Mouse (Mus musculus) neural tube, embryonic 14.5 days (tissue): ENCODE results near the gene Mindy4. TPM values are rescaled to one million over a fixed set of nuclear protein-coding genes. Genes with fewer than 3 reads are reported as not detected.

Experiments
- ATAC-seq: fragments of 200-750 bp; cut with Nextera tagmentation; 2 replicates; pipeline ENCODE4 v1.8.0; 2017; ENCODE audit warnings: low read depth, mild to moderate bottlenecking, moderate TSS enrichment, moderate library complexity
- H3K27ac ChIP-seq: fragments of 300-500 bp; sonication (generic); 2 replicates; pipeline ENCODE4 v1.5.1; 2014; ENCODE audit warnings: low read depth, mild to moderate bottlenecking, control low read depth, low read length, moderate library complexity, mixed read lengths
- H3K27me3 ChIP-seq: fragments of 300-500 bp; sonication (generic); 2 replicates; pipeline ENCODE4 v1.6.1; 2014; ENCODE audit warnings: low read length; ENCODE audit not compliant: control insufficient read depth, insufficient read depth
- H3K36me3 ChIP-seq: fragments of 300-500 bp; sonication (generic); 2 replicates; pipeline ENCODE4 v1.6.1; 2014; ENCODE audit warnings: low read length, mixed read lengths; ENCODE audit not compliant: control insufficient read depth, insufficient read depth
- H3K4me1 ChIP-seq: fragments of 300-500 bp; sonication (generic); 2 replicates; pipeline ENCODE4 v1.6.1; 2014; ENCODE audit warnings: low read length; ENCODE audit not compliant: control insufficient read depth, insufficient read depth
- H3K4me2 ChIP-seq: fragments of 300-500 bp; sonication (generic); 2 replicates; pipeline ENCODE4 v1.6.1; 2014; ENCODE audit warnings: mild to moderate bottlenecking, low read depth, low read length, control low read depth
- H3K4me3 ChIP-seq: fragments of 300-500 bp; sonication (generic); 2 replicates; pipeline ENCODE4 v1.5.1; 2014; ENCODE audit warnings: low read depth, low read length, control low read depth, mixed read lengths
- H3K9ac ChIP-seq: fragments of 300-500 bp; sonication (generic); replicated peaks from 2 replicates; pipeline ENCODE4 v1.6.1; 2014; ENCODE audit warnings: low read depth, mild to moderate bottlenecking, control low read depth, low read length, mixed read lengths
- H3K9me3 ChIP-seq: fragments of 300-500 bp; sonication (generic); 2 replicates; pipeline ENCODE4 v1.6.1; 2016; ENCODE audit warnings: low read length; ENCODE audit not compliant: control insufficient read depth
- WGBS: fragments of 180-500 bp; shearing (Covaris S2); extraction: QIAGEN DNeasy Blood & Tissue Kit; methylation state at CpG from one replicate; pipeline ENCODE4 v1.1.7; 2014; 5-methylcytosine and 5-hydroxymethylcytosine counted together
- polyA plus RNA-seq: library from polyadenylated mRNA; unstranded; fragments of >200 nt; fragmentation: Nextera tagmentation; extraction: Ambion mirVana; gene quantifications from 2 replicates; pipeline ENCODE4 v1.2.1, GENCODE M21; 2014

Gene Mindy4
- polyA plus RNA-seq, 1 experiment from 2014 or later, result 11.4 TPM

DNA sequence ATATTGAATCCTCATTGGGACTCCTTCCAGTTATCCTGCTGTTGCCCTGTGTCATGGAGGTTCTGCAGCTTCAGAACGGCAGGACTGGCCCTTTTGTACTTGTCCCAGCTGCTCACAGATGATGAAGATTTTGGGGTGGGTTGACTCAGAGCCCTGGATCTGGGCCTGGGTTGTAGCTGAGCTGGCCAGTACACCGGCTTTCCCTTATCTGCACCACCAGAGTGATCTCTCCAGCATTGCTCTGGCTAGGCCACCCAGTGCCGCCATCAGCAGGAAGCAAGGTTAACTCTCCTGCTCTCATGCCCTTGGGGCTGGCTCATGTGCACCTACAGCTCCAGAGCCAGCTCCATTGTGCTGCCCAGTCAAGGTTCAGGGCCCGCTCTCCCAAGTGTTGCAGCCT lies 117.7 kb downstream of the Mindy4 start:
- Histone ChIP-seq H3K27ac (no peak overlapping the region), H3K36me3 (no peaks in the 10 kb centered on the region), H3K4me2 (no peak overlapping the region), H3K9me3 (no peaks in the 10 kb centered on the region), H3K4me1 (0 out of 2 replicates have a peak, but pooled peaks cover 3% of the 10 kb centered on the region), H3K27me3 (no peaks in the 10 kb centered on the region), H3K4me3 (no peak overlapping the region), H3K9ac (no peak overlapping the region)
- whole genome bisulfite sequencing, result 87% methylated on average over 4 of the region's 4 CpGs
- ATAC-seq, result no peak

DNA sequence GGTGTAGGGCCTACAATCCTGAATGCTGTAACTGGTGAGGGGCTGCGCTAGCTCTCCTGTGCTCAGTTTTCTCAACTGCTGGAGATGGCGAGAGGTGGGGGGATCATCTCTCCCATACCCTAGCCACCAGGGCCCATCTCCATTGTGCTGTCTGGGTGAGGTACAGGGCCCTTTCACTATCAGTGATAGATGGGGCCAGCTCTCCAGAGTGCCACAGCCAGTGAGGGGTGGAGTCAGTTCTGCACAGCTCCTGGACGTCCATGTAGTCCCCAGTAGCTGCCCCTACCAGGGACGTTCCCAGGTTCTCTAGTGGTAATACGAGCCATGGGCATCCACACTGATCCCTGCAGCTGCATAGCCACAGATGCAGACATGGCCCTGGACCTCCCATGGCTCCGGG lies 118.3 kb downstream of the Mindy4 start:
- H3K27ac ChIP-seq, result no peak overlapping the region
- no peaks in the 10 kb centered on the region for H3K9me3 ChIP-seq
- no peaks in the 10 kb centered on the region for H3K36me3 ChIP-seq
- H3K4me3 ChIP-seq, result no peak overlapping the region
- H3K4me2 ChIP-seq, result no peak overlapping the region
- 0 out of 2 replicates have a peak, but pooled peaks cover 3% of the 10 kb centered on the region for H3K4me1 ChIP-seq
- WGBS, result 75% methylated on average over 6 of the region's 6 CpGs
- H3K9ac ChIP-seq, result no peak overlapping the region
- ATAC-seq, result no peak
- no peaks in the 10 kb centered on the region for H3K27me3 ChIP-seq

GRCm38 (mm10) chr6:55322980-55323379 lies 119.8 kb downstream of the Mindy4 start:
- 94% methylated on average over 2 of the region's 2 CpGs for WGBS
- no peaks in the 10 kb centered on the region for H3K36me3 ChIP-seq
- no peaks in the 10 kb centered on the region for H3K9me3 ChIP-seq
- 0 out of 2 replicates have a peak, but pooled peaks cover 3% of the 10 kb centered on the region for H3K4me1 ChIP-seq
- no peaks in the 10 kb centered on the region for H3K27me3 ChIP-seq
- H3K4me3 ChIP-seq, result no peak overlapping the region
- no peak overlapping the region for H3K9ac ChIP-seq
- no peak for ATAC-seq
- no peak overlapping the region for H3K27ac ChIP-seq
- H3K4me2 ChIP-seq, result no peak overlapping the region

GRCm38 (mm10) chr6:55323908-55324634 lies 120.9 kb downstream of the Mindy4 start:
- Histone ChIP-seq H3K9me3 (no peaks in the 10 kb centered on the region), H3K4me2 (no peak overlapping the region), H3K9ac (no peak overlapping the region), H3K4me1 (0 out of 2 replicates have a peak, but pooled peaks cover 3% of the 10 kb centered on the region), H3K27me3 (no peaks in the 10 kb centered on the region), H3K27ac (no peak overlapping the region), H3K4me3 (no peak overlapping the region), H3K36me3 (no peaks in the 10 kb centered on the region)
- 87% methylated on average over 17 of the region's 17 CpGs for WGBS
- no peak for ATAC-seq

DNA sequence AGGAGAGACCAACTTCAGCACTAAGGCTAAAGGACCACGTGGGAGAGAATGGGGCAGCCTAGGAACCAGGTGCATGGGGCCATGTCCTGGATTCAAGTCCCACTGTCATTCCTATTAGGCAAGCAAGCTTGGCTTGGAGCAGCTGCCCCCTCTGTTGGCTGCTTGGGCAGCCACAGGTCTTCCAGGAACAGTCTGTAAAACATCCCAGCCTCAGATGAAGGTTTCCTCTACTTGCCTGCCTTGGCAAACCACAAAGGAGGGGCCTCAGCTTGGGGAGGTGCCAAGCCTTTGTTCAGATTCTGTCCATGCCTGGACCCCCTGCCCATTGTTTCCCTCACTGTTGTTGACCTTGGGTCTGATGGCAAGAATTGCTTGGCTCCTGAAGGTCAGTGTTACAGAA lies 121.6 kb downstream of the Mindy4 start:
- Histone ChIP-seq H3K4me2 (no peak overlapping the region), H3K27ac (no peak overlapping the region), H3K4me3 (no peak overlapping the region), H3K36me3 (no peaks in the 10 kb centered on the region), H3K4me1 (no peaks in the 10 kb centered on the region), H3K27me3 (no peaks in the 10 kb centered on the region), H3K9me3 (no peaks in the 10 kb centered on the region), H3K9ac (no peak overlapping the region)
- no peak for ATAC-seq
- WGBS, result 70% methylated on average over 1 of the region's 1 CpGs

GRCm38 (mm10) chr6:55326299-55326698 lies 123.1 kb downstream of the Mindy4 start:
- 86% methylated on average over 4 of the region's 4 CpGs for WGBS
- H3K4me3 ChIP-seq, result no peak overlapping the region
- ATAC-seq, result no peak

DNA sequence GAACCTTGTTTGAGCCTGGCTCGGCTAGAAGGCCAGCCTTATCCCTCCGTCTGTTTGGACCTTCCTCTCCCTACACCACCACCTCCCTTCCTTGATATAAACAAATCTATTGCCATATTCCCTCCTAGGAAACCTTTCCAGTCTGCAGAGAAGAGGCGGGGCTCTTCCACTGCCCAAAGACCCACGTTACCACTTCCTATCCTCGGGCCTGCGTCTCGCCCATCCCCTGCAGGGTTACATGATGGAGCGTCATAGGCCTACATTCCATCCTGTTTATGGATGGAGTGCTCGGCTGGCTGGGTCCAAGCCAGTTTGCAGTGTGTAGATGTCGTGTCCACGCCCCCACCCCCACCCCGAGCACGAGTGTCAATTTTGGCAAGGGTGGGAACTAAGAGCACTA lies 124.1 kb downstream of the Mindy4 start:
- H3K4me3 ChIP-seq, result no peak overlapping the region
- H3K4me1 ChIP-seq, result 0 out of 2 replicates have a peak, but pooled peaks cover under 1% of the 10 kb centered on the region
- no peak overlapping the region for H3K4me2 ChIP-seq
- no peaks in the 10 kb centered on the region for H3K36me3 ChIP-seq
- no peak overlapping the region for H3K27ac ChIP-seq
- H3K9me3 ChIP-seq, result no peaks in the 10 kb centered on the region
- no peak for ATAC-seq
- H3K27me3 ChIP-seq, result no peaks in the 10 kb centered on the region
- no peak overlapping the region for H3K9ac ChIP-seq
- 90% methylated on average over 13 of the region's 13 CpGs for WGBS

More at GRCm38 (mm10) chr6:55326299-55326698, 123.1 kb downstream of the Mindy4 start:
- Histone ChIP-seq H3K4me2 (no peak overlapping the region), H3K9ac (no peak overlapping the region), H3K36me3 (no peaks in the 10 kb centered on the region), H3K27me3 (no peaks in the 10 kb centered on the region), H3K9me3 (no peaks in the 10 kb centered on the region), H3K27ac (no peak overlapping the region), H3K4me1 (no peaks in the 10 kb centered on the region)

- 80% methylated on average over 4 of the region's 4 CpGs for WGBS
- H3K4me1 ChIP-seq, result 0 out of 2 replicates have a peak, but pooled peaks cover 2% of the 10 kb centered on the region
- no peaks in the 10 kb centered on the region for H3K36me3 ChIP-seq
- no peak overlapping the region for H3K27ac ChIP-seq
- H3K4me2 ChIP-seq, result no peak overlapping the region
- no peaks in the 10 kb centered on the region for H3K27me3 ChIP-seq
- no peak overlapping the region for H3K4me3 ChIP-seq
- no peaks in the 10 kb centered on the region for H3K9me3 ChIP-seq
- no peak for ATAC-seq
- H3K9ac ChIP-seq, result no peak overlapping the region
These were observed 125.0 kb downstream of the Mindy4 start for GRCm38 (mm10) chr6:55328179-55328578.

GRCm38 (mm10) chr6:55331315-55331714 lies 128.1 kb downstream of the Mindy4 start:
- Histone ChIP-seq H3K9me3 (no peaks in the 10 kb centered on the region), H3K4me3 (no peak overlapping the region), H3K9ac (no peak overlapping the region), H3K4me1 (0 out of 2 replicates have a peak, but pooled peaks cover 2% of the 10 kb centered on the region), H3K36me3 (no peaks in the 10 kb centered on the region), H3K27me3 (no peaks in the 10 kb centered on the region), H3K27ac (no peak overlapping the region), H3K4me2 (no peak overlapping the region)
- 62% methylated on average over 6 of the region's 6 CpGs for WGBS
- ATAC-seq, result no peak
